Mouse (Mus musculus) forebrain, embryonic 15.5 days (tissue): ENCODE data around the gene Etl4. TPM values are rescaled to one million over a fixed set of nuclear protein-coding genes. Genes with fewer than 3 reads are reported as not detected.

Source experiments
- ATAC-seq: fragments of 200-750 bp; cut with Nextera tagmentation; replicated peaks from 2 replicates; pipeline ENCODE4 v1.8.0; 2017; ENCODE audit warnings: mild to moderate bottlenecking, moderate TSS enrichment, moderate library complexity
- H3K27ac ChIP-seq: fragments of 300-500 bp; sonication (generic); replicated peaks from 2 replicates; pipeline ENCODE4 v1.5.1; 2015; ENCODE audit warnings: mild to moderate bottlenecking, inconsistent platforms
- H3K27me3 ChIP-seq: fragments of 300-500 bp; sonication (generic); 2 replicates; pipeline ENCODE4 v1.6.1; 2015; ENCODE audit warnings: inconsistent platforms
- H3K36me3 ChIP-seq: fragments of 300-500 bp; sonication (generic); 2 replicates; pipeline ENCODE4 v1.6.1; 2015; ENCODE audit warnings: mild to moderate bottlenecking, inconsistent platforms
- H3K4me1 ChIP-seq: fragments of 300-500 bp; sonication (generic); 2 replicates; pipeline ENCODE4 v1.6.1; 2015; ENCODE audit warnings: inconsistent platforms
- H3K4me2 ChIP-seq: fragments of 300-500 bp; sonication (generic); replicated peaks from 2 replicates; pipeline ENCODE4 v1.6.1; 2015; ENCODE audit warnings: mild to moderate bottlenecking, inconsistent platforms
- H3K4me3 ChIP-seq: fragments of 300-500 bp; sonication (generic); 2 replicates; pipeline ENCODE4 v1.5.1; 2015; ENCODE audit warnings: mild to moderate bottlenecking, inconsistent platforms
- H3K9ac ChIP-seq: fragments of 300-500 bp; sonication (generic); replicated peaks from 2 replicates; pipeline ENCODE4 v1.6.1; 2015; ENCODE audit warnings: mild to moderate bottlenecking, inconsistent platforms
- H3K9me3 ChIP-seq: fragments of 300-500 bp; sonication (generic); 2 replicates; pipeline ENCODE4 v1.6.1; 2016; ENCODE audit warnings: inconsistent platforms
- WGBS: fragments of 180-500 bp; shearing (Covaris S2); methylation state at CpG from one replicate; pipeline ENCODE4 v1.1.7; 2015; ENCODE audit warnings: mixed read lengths; 5-methylcytosine and 5-hydroxymethylcytosine counted together
- polyA plus RNA-seq: library from polyadenylated mRNA; unstranded; fragments of >200 nt; fragmentation: Nextera tagmentation; extraction: Ambion mirVana; gene quantifications from 2 replicates; pipeline ENCODE4 v1.2.1, GENCODE M21; 2015

Gene Etl4
- polyA plus RNA-seq, 1 experiment from 2014 or later: 15.7 TPM

DNA sequence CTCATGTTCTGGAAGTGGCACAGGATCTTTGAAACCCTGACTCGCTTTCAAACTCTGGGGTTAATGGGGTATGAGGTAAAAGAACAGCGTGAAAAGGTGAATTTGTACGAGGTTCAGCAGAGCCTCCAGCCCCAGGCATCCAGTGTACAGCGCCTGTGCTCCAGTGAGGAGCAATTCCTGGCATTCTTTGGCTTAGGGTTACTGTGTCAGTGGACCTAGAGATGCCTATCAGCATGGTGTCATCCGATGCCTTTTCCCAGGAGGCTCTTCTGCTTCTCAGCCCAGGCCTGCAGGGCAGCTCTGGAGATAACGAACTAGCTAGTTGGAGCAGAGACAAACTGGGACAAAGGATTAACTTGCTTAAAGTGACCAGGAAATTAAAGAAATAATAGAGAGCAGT, 653.5 kb downstream of the Etl4 start:
- 43% methylated on average over 6 of the region's 6 CpGs for WGBS
- no peaks in the 10 kb centered on the region for H3K36me3 ChIP-seq
- H3K27me3 ChIP-seq: no peaks in the 10 kb centered on the region
- H3K27ac ChIP-seq: no peak overlapping the region
- no peaks in the 10 kb centered on the region for H3K4me1 ChIP-seq
- no peak overlapping the region for H3K9ac ChIP-seq
- no peak overlapping the region for H3K4me3 ChIP-seq
- no peak overlapping the region for H3K4me2 ChIP-seq
- H3K9me3 ChIP-seq: no peaks in the 10 kb centered on the region
- ATAC-seq: no peak

DNA sequence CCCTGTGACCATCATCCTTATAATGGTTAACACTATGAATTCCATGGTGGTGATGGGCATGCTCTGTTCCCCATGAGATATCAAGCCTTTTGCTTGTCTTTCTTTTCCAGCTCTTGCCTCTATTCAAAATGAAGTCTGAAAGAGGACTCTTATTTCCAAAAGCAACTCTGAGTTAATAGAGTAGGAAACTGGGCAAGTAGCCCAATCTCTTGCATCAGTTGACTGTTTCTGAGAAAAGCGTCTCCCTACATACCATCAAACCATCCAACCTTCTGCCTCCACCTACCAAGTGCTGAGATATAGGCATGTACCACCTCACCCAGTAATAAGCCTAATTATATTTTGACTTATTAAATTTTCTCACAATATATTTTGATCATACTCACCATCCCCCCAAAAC, 658.9 kb downstream of the Etl4 start:
- ATAC-seq: no peak
- H3K27me3 ChIP-seq: no peaks in the 10 kb centered on the region
- 40% methylated on average over 1 of the region's 1 CpGs for WGBS
- H3K4me2 ChIP-seq: no peak overlapping the region
- H3K9ac ChIP-seq: no peak overlapping the region
- H3K27ac ChIP-seq: no peak overlapping the region
- no peaks in the 10 kb centered on the region for H3K4me1 ChIP-seq
- H3K36me3 ChIP-seq: no peaks in the 10 kb centered on the region
- H3K4me3 ChIP-seq: no peak overlapping the region
- H3K9me3 ChIP-seq: no peaks in the 10 kb centered on the region

DNA sequence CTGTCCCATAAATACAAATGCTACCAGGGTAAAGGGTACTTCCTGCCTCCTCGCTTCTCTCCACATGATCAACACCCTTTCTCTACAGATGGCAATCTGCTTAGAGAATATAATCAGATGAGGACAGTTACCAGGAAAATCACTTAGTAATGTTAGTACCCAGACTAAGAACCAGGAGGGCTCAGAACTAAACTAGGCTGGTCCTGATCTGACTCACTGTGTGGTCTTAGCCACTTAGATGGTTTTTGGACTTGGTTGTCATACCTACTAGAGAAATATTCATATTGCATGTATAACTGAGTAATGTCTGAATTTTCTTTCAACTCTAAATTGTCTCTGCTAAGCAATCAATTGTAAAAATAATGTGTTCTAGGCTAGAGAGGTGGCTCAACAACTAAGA, 662.4 kb downstream of the Etl4 start:
- Histone ChIP-seq H3K4me1 (no peaks in the 10 kb centered on the region), H3K9ac (no peak overlapping the region), H3K27me3 (no peaks in the 10 kb centered on the region), H3K27ac (no peak overlapping the region), H3K36me3 (no peaks in the 10 kb centered on the region), H3K4me3 (no peak overlapping the region), H3K4me2 (no peak overlapping the region), H3K9me3 (no peaks in the 10 kb centered on the region)
- ATAC-seq: no peak
- 96% methylated on average over 1 of the region's 1 CpGs for WGBS

DNA sequence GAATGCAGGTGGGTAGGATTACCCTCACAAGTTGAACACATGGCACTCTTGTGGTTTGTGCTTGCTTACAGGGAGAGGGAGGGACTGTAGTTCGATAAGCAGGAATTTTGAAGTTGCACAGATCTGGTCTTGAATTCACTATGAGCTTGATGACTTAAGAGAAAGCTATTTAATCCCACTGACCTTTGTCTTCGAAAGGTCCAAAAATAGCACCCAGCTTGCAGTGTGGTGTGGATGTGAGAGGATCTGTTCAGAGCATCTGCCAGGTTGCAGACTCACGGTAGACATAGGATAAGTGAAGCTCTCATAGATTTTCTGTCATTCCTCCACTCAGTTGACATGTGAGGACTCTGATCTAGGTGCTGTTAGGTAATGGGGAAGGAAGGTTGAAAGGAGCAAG, 670.8 kb downstream of the Etl4 start:
- WGBS: 90% methylated on average over 3 of the region's 3 CpGs
- no peak for ATAC-seq
- Histone ChIP-seq H3K27me3 (no peaks in the 10 kb centered on the region), H3K9ac (no peak overlapping the region), H3K4me3 (no peak overlapping the region), H3K36me3 (no peaks in the 10 kb centered on the region), H3K4me2 (no peak overlapping the region), H3K4me1 (no peaks in the 10 kb centered on the region), H3K9me3 (no peaks in the 10 kb centered on the region), H3K27ac (no peak overlapping the region)

DNA sequence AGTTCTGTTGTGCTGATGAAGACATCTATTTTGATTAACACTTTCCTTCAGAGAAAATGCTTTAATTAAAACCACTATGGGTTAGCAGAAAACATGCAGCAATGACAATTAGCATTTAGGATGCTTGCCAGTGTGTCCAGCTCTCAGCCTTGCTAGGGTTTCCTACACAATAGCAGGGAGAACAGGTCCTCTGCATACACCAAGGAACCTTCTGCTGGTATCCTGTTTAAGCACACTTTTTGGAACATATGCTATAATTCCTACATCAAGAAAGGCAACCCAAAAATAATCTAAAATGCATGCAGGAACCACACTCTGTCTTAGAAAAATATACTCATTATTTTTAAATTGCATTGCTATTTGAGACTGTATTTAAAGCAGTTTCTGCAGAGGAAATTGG, 673.5 kb downstream of the Etl4 start:
- no peak for ATAC-seq
- Histone ChIP-seq H3K9ac (no peak overlapping the region), H3K36me3 (no peaks in the 10 kb centered on the region), H3K4me2 (no peak overlapping the region), H3K4me3 (no peak overlapping the region), H3K9me3 (no peaks in the 10 kb centered on the region), H3K4me1 (no peaks in the 10 kb centered on the region), H3K27ac (no peak overlapping the region; the same call in 1 of the 2 replicates), H3K27me3 (no peaks in the 10 kb centered on the region)

DNA sequence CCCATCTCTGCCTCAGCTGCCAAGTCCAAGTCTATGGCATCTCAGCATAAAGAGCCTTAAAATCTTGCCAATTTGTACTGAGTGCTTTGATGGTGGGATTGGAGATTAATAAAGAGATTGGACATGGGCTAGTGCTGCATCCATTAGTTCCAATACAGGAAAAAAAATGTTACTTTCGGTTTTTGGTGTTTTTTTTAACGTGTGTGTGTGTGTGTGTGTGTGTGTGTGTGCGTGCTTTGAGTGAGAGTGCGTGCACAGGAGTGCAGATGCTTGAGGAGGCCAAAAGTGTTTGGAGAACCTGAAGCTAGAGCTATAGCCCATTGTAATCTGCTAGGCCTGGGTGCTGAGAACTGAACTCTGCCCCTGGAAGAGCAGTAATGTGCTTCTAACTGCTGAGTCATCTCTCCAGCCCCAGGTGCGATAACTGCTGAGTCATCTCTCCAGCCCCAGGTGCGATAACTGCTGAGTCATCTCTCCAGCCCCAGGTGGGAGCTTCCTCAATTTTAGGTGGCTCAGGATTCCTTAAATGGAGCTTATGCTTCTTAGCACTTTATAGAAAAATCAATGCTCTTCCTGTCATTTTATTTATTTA, 674.1 kb downstream of the Etl4 start:
- H3K4me1 ChIP-seq: no peaks in the 10 kb centered on the region
- H3K4me2 ChIP-seq: no peak overlapping the region
- no peaks in the 10 kb centered on the region for H3K9me3 ChIP-seq
- 91% methylated on average over 6 of the region's 6 CpGs for WGBS
- H3K4me3 ChIP-seq: no peak overlapping the region
- no peaks in the 10 kb centered on the region for H3K27me3 ChIP-seq
- no peak overlapping the region for H3K9ac ChIP-seq
- no peak overlapping the region for H3K27ac ChIP-seq
- no peak for ATAC-seq
- H3K36me3 ChIP-seq: no peaks in the 10 kb centered on the region

DNA sequence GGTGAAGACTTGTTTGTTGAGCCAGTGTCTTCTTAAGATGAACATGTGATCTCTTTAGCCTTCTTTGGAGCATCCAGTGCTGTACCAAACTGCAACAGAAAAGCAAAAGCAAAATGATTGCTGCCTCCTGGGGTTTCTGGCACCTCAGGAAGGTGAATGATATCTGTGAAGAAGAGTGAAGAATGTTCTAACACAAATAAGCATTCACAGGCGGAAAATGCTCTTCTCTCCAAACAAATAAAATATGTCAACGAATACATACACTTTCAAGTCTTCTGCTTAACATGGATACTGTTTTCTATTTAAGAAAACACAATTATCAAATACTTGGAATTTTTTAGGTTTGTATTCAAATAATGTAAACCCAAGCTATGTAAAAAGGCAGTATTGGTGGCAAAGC, 678.3 kb downstream of the Etl4 start:
- 92% methylated on average over 2 of the region's 2 CpGs for WGBS
- Histone ChIP-seq H3K4me3 (no peak overlapping the region), H3K36me3 (no peaks in the 10 kb centered on the region), H3K9me3 (no peaks in the 10 kb centered on the region), H3K27ac (no peak overlapping the region), H3K4me2 (no peak overlapping the region), H3K4me1 (0 out of 2 replicates have a peak, but pooled peaks cover 5% of the 10 kb centered on the region), H3K27me3 (no peaks in the 10 kb centered on the region), H3K9ac (no peak overlapping the region)
- ATAC-seq: no peak

DNA sequence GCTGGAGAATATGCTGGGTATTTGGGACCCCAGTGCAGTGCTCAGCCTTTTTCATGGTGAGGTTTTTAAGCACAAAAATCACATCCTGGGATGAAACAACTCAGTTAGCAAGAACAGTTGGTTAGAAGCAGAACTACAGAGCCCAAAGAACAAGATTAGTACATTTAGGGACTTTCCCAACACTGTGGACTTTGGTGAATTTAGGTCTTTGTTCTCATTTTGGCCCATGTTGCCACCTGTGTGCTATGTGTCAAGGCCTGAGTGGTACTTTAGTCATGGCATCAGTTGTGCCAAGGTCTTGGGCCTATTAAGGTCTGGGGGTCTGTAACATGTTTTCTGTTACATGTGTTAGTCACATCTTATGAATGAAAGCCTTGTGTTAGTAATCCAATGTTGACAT, 679.1 kb downstream of the Etl4 start:
- Histone ChIP-seq H3K27ac (no peak overlapping the region), H3K27me3 (no peaks in the 10 kb centered on the region), H3K9me3 (no peaks in the 10 kb centered on the region), H3K4me3 (no peak overlapping the region), H3K4me2 (no peak overlapping the region), H3K9ac (no peak overlapping the region), H3K36me3 (no peaks in the 10 kb centered on the region), H3K4me1 (0 out of 2 replicates have a peak, but pooled peaks cover 5% of the 10 kb centered on the region)
- no peak for ATAC-seq

DNA sequence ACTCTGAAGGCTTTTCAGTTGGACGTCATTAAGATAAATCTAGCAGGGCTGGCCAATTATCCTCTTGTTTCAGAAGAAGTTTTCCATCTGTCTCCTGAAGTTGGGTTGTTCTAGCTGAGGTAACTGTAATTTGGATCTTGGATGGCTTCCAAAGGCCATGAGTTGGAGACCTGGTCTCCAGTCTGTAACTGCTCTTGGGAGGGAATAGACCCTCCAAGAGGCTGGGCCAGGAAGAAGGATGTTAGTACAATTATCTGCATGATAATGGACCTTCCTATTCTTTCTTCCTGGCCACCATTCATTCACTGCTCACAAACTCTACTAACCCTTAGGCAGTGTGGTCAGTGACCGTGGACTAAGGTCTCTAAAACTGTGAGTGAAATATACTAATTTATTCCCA, 684.5 kb downstream of the Etl4 start:
- H3K27me3 ChIP-seq: no peaks in the 10 kb centered on the region
- no peak overlapping the region for H3K27ac ChIP-seq
- no peaks in the 10 kb centered on the region for H3K9me3 ChIP-seq
- no peak overlapping the region for H3K4me3 ChIP-seq
- H3K4me1 ChIP-seq: 0 out of 2 replicates have a peak, but pooled peaks cover 5% of the 10 kb centered on the region
- H3K9ac ChIP-seq: no peak overlapping the region
- H3K36me3 ChIP-seq: no peaks in the 10 kb centered on the region
- no peak overlapping the region for H3K4me2 ChIP-seq
- no peak for ATAC-seq
- WGBS: 65% methylated on average over 2 of the region's 2 CpGs

DNA sequence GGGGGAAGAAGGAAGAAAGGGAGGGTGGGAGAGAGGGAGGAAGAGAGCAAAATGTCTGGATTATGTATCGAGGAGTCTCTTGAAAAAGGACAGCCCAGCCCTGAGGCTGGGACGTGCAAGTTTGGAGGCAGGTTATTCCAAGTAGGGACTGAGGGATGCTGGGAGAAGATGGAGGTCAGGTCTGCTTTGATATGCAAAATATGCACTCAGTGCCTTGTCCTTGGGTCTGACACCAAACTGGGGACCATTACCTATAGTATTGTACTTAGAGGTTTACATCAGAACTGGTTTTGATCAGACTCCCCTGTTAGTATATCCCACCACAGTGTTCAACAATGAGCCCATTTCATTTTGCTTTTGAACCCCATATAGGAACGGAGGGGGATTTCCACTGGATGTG, 685.4 kb downstream of the Etl4 start:
- no peak overlapping the region for H3K4me3 ChIP-seq
- no peaks in the 10 kb centered on the region for H3K9me3 ChIP-seq
- no peak overlapping the region for H3K27ac ChIP-seq
- no peak for ATAC-seq
- H3K4me1 ChIP-seq: 0 out of 2 replicates have a peak, but pooled peaks cover 5% of the 10 kb centered on the region
- no peak overlapping the region for H3K9ac ChIP-seq
- WGBS: 84% methylated on average over 3 of the region's 3 CpGs
- no peaks in the 10 kb centered on the region for H3K27me3 ChIP-seq
- no peaks in the 10 kb centered on the region for H3K36me3 ChIP-seq
- H3K4me2 ChIP-seq: no peak overlapping the region

DNA sequence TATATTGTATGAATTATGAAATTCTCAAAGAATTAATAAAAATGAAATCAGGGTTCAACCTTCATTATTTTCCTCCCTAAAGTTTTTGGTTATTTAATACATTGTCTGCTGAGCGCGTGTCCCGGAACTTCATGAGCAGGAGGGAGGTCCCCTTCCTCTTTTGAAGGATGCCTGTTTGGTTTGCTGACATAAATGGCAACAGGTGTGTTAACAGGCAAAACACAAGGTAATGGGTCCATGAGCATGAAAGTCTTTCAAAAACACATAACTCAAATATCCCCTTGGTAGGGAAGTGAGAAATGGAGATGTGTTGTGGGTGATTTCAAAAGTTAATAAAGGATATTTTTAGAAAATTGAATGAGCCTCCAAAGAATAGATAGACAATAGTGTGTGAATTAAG, 687.0 kb downstream of the Etl4 start:
- Histone ChIP-seq H3K36me3 (no peaks in the 10 kb centered on the region), H3K9ac (no peak overlapping the region), H3K4me2 (no peak overlapping the region), H3K9me3 (no peaks in the 10 kb centered on the region), H3K4me1 (no peaks in the 10 kb centered on the region), H3K4me3 (no peak overlapping the region), H3K27me3 (no peaks in the 10 kb centered on the region), H3K27ac (no peak overlapping the region)
- 75% methylated on average over 3 of the region's 3 CpGs for WGBS
- ATAC-seq: no peak

DNA sequence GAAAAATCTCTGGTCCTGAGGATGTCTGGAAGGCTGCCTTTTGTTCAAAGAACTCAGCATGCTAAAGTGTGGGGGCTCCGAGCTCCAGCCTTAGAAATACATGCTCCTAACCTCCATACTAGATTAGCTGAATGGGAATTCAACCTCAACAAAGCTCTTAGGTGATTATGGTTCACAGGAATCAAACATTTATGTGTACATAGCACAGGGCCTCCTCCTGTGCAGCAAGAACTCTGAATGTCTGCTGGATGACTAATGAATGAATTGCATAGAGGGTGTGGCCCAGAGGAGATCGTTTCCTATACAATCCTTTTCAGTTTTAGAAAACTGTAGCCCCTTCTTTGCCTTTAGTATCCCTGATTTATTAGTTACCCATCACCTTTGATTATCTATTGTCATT, 687.6 kb downstream of the Etl4 start:
- 6% methylated on average over 2 of the region's 2 CpGs for WGBS
- Histone ChIP-seq H3K9ac (no peak overlapping the region), H3K4me3 (no peak overlapping the region), H3K4me2 (no peak overlapping the region), H3K4me1 (no peaks in the 10 kb centered on the region), H3K36me3 (no peaks in the 10 kb centered on the region), H3K27ac (no peak overlapping the region), H3K9me3 (no peaks in the 10 kb centered on the region), H3K27me3 (no peaks in the 10 kb centered on the region)
- ATAC-seq: no peak

DNA sequence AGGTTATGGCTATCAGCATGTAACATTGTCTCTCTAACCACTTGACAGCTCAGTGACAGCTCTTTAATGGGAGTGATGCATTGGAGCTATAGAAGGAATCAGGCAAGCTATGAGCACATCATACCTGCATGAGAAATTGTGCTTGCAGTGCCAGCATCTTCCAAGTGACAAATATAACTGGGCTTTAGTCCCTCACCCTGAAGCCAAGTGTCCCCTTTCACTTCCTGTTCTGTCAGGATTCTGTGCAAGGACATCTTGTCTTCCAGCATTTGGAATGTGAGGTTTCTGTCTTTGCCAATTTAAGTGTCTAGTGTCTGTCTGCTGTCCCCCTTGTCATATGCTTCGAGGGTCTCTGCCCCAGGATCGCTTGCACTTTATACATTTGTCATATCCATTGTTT, 693.1 kb downstream of the Etl4 start:
- Histone ChIP-seq H3K4me2 (no peak overlapping the region), H3K27ac (no peak overlapping the region), H3K27me3 (no peaks in the 10 kb centered on the region), H3K4me3 (no peak overlapping the region), H3K9ac (no peak overlapping the region), H3K9me3 (no peaks in the 10 kb centered on the region), H3K36me3 (no peaks in the 10 kb centered on the region), H3K4me1 (no peaks in the 10 kb centered on the region)
- no peak for ATAC-seq
- 65% methylated on average over 2 of the region's 2 CpGs for WGBS
